In genomic region chr4:101265523-101265922, GRCm38 (mm10) we compare ENCODE assay signal across 8 mouse cellular contexts. TPM values are rescaled to one million over a fixed set of nuclear protein-coding genes. Genes with fewer than 3 reads are reported as not detected.
DNase-seq lines count a peak whose midpoint lies in the region; ATAC-seq and TF ChIP-seq lines count a peak whose summit lies in the region.

No protein-coding gene starts in this region.

- 24% methylated on average over 7 of the region's 7 CpGs for WGBS in heart, embryonic 12.5 days
- 33% methylated on average over 6 of the region's 7 CpGs for WGBS in forebrain, embryonic 13.5 days
- 24% methylated on average over 7 of the region's 7 CpGs for WGBS in liver, embryonic 15.5 days (ENCODE audit: insufficient replicate concordance)

- dilution Hi-C loops in CH12.LX (cut with MboI; ENCODE audit: extremely low pct_ligation_motif_present, extremely low pct_unique_long_range_greater_than_20kb, low sequenced_read_pairs) = no loop called here

- TF ChIP-seq EP300 in CH12.LX (IDR thresholded peaks at IDR 0.05; ENCODE audit: low read length) = no peak

- DNase-seq in heart, adult 11 months = no peak
- no peak for DNase-seq in CH12.LX (ENCODE audit: extremely low read depth)
- no peak for DNase-seq in urinary bladder, adult 18-20 months (ENCODE audit: low spot score in 2 of 2)
- no peak for DNase-seq in Muller cell, postnatal 12 days (ENCODE audit: inconsistent ontology term)
- DNase-seq in gastrocnemius, postnatal 36 days = no peak

- peaks cover 11% of the 10 kb centered on the region for H3K4me1 ChIP-seq in heart, embryonic 12.5 days (replicated peaks)
- peaks cover 0 to 28% of the 10 kb centered on the region in 2 experiments; a peak in 2 of 4 replicates for H3K4me1 ChIP-seq in CH12.LX (ENCODE audit: control insufficient read depth in 1 of 2, insufficient read depth in 2 of 2)
- peaks cover 4% of the 10 kb centered on the region; the same call in 1 of the 2 replicates for H3K4me1 ChIP-seq in forebrain, embryonic 13.5 days
- H3K4me1 ChIP-seq in liver, embryonic 15.5 days (replicated peaks) = peaks cover 39% of the 10 kb centered on the region

- peaks cover 9% of the 10 kb centered on the region for H3K79me2 ChIP-seq in CH12.LX (replicated peaks; ENCODE audit: control insufficient read depth, extremely low read depth, insufficient read depth, poor library complexity, severe bottlenecking)

- TF ChIP-seq RAD21 in CH12.LX (IDR thresholded peaks at IDR 0.05; ENCODE audit: low read depth, low read length) = no peak

- H3K4me2 ChIP-seq in heart, embryonic 12.5 days = peak overlapping the region; percentile 81
- H3K4me2 ChIP-seq in CH12.LX (ENCODE audit: insufficient read depth, low read depth, poor library complexity, severe bottlenecking) = peak overlapping the region; percentile 70
- peak overlapping the region; percentile 73 for H3K4me2 ChIP-seq in forebrain, embryonic 13.5 days
- H3K4me2 ChIP-seq in liver, embryonic 15.5 days = peak overlapping the region; percentile 81

- H3K27ac ChIP-seq in heart, embryonic 12.5 days (ENCODE audit: poor library complexity, severe bottlenecking) = peak overlapping the region; percentile 82
- no peak overlapping the region for H3K27ac ChIP-seq in CH12.LX (ENCODE audit: insufficient read depth, low read depth)
- H3K27ac ChIP-seq in forebrain, embryonic 13.5 days = no peak overlapping the region
- H3K27ac ChIP-seq in liver, embryonic 15.5 days (replicated peaks) = peak overlapping the region; percentile 34; the same call in 1 of the 2 replicates

- no peaks in the 10 kb centered on the region for H3K9me3 ChIP-seq in heart, embryonic 12.5 days (replicated peaks)
- no peaks in the 10 kb centered on the region for H3K9me3 ChIP-seq in CH12.LX (replicated peaks; ENCODE audit: low read length)
- H3K9me3 ChIP-seq in forebrain, embryonic 13.5 days (replicated peaks) = no peaks in the 10 kb centered on the region
- H3K9me3 ChIP-seq in liver, embryonic 15.5 days (replicated peaks) = no peaks in the 10 kb centered on the region

- TF ChIP-seq POLR2A in CH12.LX (IDR thresholded peaks at IDR 0.05; ENCODE audit: low read depth, low read length) = no peak

- no peak for TF ChIP-seq CTCF in CH12.LX (conservative IDR thresholded peaks at IDR 0.05 in 1 of 2, IDR thresholded peaks at IDR 0.05 in 1 of 2; ENCODE audit: low read depth in 2 of 2, low read length in 2 of 2)

- in situ Hi-C loops in CH12.LX (cut with MboI; ENCODE audit: low pct_ligation_motif_present, low pct_unique_long_range_greater_than_20kb, low sequenced_read_pairs) = no loop called here

- H3K36me3 ChIP-seq in heart, embryonic 12.5 days = no peaks in the 10 kb centered on the region
- H3K36me3 ChIP-seq in CH12.LX (replicated peaks in 1 of 2; ENCODE audit: control insufficient read depth in 1 of 2, insufficient read depth in 1 of 2, low read length in 1 of 2) = peaks cover 0 to 6% of the 10 kb centered on the region in 2 experiments
- no peaks in the 10 kb centered on the region for H3K36me3 ChIP-seq in forebrain, embryonic 13.5 days (ENCODE audit: poor library complexity, severe bottlenecking)
- no peaks in the 10 kb centered on the region for H3K36me3 ChIP-seq in liver, embryonic 15.5 days (replicated peaks)

- peak overlapping the region; percentile 72 for H3K4me3 ChIP-seq in heart, embryonic 12.5 days
- peak overlapping the region; percentile 25 to 97 (median 32) for H3K4me3 ChIP-seq in CH12.LX (replicated peaks in 1 of 3; ENCODE audit: low read depth in 2 of 3, low read length in 2 of 3, poor library complexity in 1 of 3)
- H3K4me3 ChIP-seq in forebrain, embryonic 13.5 days = peak overlapping the region; percentile 90
- H3K4me3 ChIP-seq in liver, embryonic 15.5 days (replicated peaks) = peak overlapping the region; percentile 99

- ATAC-seq in heart, embryonic 12.5 days (ENCODE audit: insufficient number of reproducible peaks, low FRiP score) = no peak
- ATAC-seq in forebrain, embryonic 13.5 days = peak; percentile 26; the same call in 1 of the 2 replicates
- no peak for ATAC-seq in liver, embryonic 15.5 days (ENCODE audit: insufficient read depth)

- intact Hi-C loops in gastrocnemius, postnatal 36 days (cut with DNase I) = no loop called here

- H3K9ac ChIP-seq in heart, embryonic 12.5 days = no peak overlapping the region
- no peak overlapping the region for H3K9ac ChIP-seq in CH12.LX (ENCODE audit: insufficient read depth, low read depth)
- H3K9ac ChIP-seq in forebrain, embryonic 13.5 days = no peak overlapping the region
- H3K9ac ChIP-seq in liver, embryonic 15.5 days = no peak overlapping the region; the same call in 1 of the 2 replicates

- no peaks in the 10 kb centered on the region for H3K27me3 ChIP-seq in heart, embryonic 12.5 days (replicated peaks)
- H3K27me3 ChIP-seq in CH12.LX (replicated peaks) = no peaks in the 10 kb centered on the region
- H3K27me3 ChIP-seq in forebrain, embryonic 13.5 days = peaks cover 3% of the 10 kb centered on the region; the same call in 1 of the 2 replicates
- no peaks in the 10 kb centered on the region for H3K27me3 ChIP-seq in liver, embryonic 15.5 days

TF ChIP-seq in CH12.LX, 34 proteins besides CTCF, POLR2A, EP300 and RAD21:
- no peak for TF ChIP-seq KAT2A (IDR thresholded peaks at IDR 0.05; ENCODE audit: insufficient replicate concordance, low read length)
- no peak for TF ChIP-seq JUND (conservative IDR thresholded peaks at IDR 0.05; ENCODE audit: low read depth, low read length)
- 0 out of 2 replicates have a peak, but pooled peaks have one; percentile 5 for TF ChIP-seq MAZ (IDR thresholded peaks at IDR 0.05; ENCODE audit: low read depth, low read length)
TF ChIP-seq in CH12.LX: peak in this region for 1.

RNA-seq across cellular contexts. Expression of gene Jak1, which starts 0.4 kb away (rescaled TPM):
- polyA plus RNA-seq in heart, embryonic 12.5 days (2016; fragmentation: Nextera tagmentation; extraction: Ambion mirVana) = 69.1 and 77.0 TPM in 2 replicates
- 26.9 and 28.6 TPM in 2 replicates for total RNA-seq in CH12.LX (2012; rRNA removed)
- total RNA-seq in CH12.LX (2014; rRNA removed) = 33.3 and 33.9 TPM in 2 replicates
- polyA plus RNA-seq in CH12.LX (2012; ENCODE audit: insufficient read length, low read depth) = 45.2 and 51.4 TPM in 2 replicates
- polyA plus RNA-seq in forebrain, embryonic 13.5 days (2015; fragmentation: Nextera tagmentation; extraction: Ambion mirVana) = 33.5 and 37.5 TPM in 2 replicates
- polyA plus RNA-seq in liver, embryonic 15.5 days (2015; fragmentation: Nextera tagmentation; extraction: Ambion mirVana) = 42.4 and 44.7 TPM in 2 replicates
- 100 to 1,000 TPM; 100 to 109 TPM for total RNA-seq in gastrocnemius, postnatal 36 days (2021)

Comparison
In these comparisons a context has a peak if more than half of its experiments do, and no peak if none do; other contexts are left out.
1. H3K27ac ChIP-seq: peak in heart, embryonic 12.5 days (single experiment) and liver, embryonic 15.5 days (single experiment); none in CH12.LX (single experiment) and forebrain, embryonic 13.5 days (single experiment).
2. H3K4me3 ChIP-seq: peak in every context shown above with its lines; median percentile 99 in liver, embryonic 15.5 days; 90 in forebrain, embryonic 13.5 days; 72 in heart, embryonic 12.5 days; 32 in CH12.LX.
3. Peak in every context shown above with its lines, with median percentiles within 50 percentile points of each other: H3K4me2 ChIP-seq.